Mouse (Mus musculus) forebrain, embryonic 13.5 days (tissue): ENCODE data around the gene Scml4. TPM values are rescaled to one million over a fixed set of nuclear protein-coding genes. Genes with fewer than 3 reads are reported as not detected.

Experiments
- ATAC-seq: fragments of 200-750 bp; cut with Nextera tagmentation; 2 replicates; pipeline ENCODE4 v1.8.0; 2017
- H3K27ac ChIP-seq: fragments of 300-500 bp; sonication (generic); 2 replicates; pipeline ENCODE4 v1.5.1; 2015; ENCODE audit warnings: inconsistent platforms, mild to moderate bottlenecking, moderate library complexity
- H3K27me3 ChIP-seq: fragments of 300-500 bp; sonication (generic); 2 replicates; pipeline ENCODE4 v1.6.1; 2015; ENCODE audit warnings: mild to moderate bottlenecking, inconsistent platforms
- H3K36me3 ChIP-seq: fragments of 300-500 bp; sonication (generic); 2 replicates; pipeline ENCODE4 v1.6.1; 2015; ENCODE audit warnings: mild to moderate bottlenecking, inconsistent platforms; ENCODE audit not compliant: poor library complexity, severe bottlenecking
- H3K4me1 ChIP-seq: fragments of 300-500 bp; sonication (generic); 2 replicates; pipeline ENCODE4 v1.6.1; 2015; ENCODE audit warnings: inconsistent platforms
- H3K4me2 ChIP-seq: fragments of 300-500 bp; sonication (generic); 2 replicates; pipeline ENCODE4 v1.6.1; 2015; ENCODE audit warnings: inconsistent platforms, mild to moderate bottlenecking, moderate library complexity
- H3K4me3 ChIP-seq: fragments of 300-500 bp; sonication (generic); 2 replicates; pipeline ENCODE4 v1.5.1; 2015; ENCODE audit warnings: mild to moderate bottlenecking, inconsistent platforms
- H3K9ac ChIP-seq: fragments of 300-500 bp; sonication (generic); 2 replicates; pipeline ENCODE4 v1.6.1; 2015; ENCODE audit warnings: mild to moderate bottlenecking, inconsistent platforms
- H3K9me3 ChIP-seq: fragments of 300-500 bp; sonication (generic); replicated peaks from 2 replicates; pipeline ENCODE4 v1.6.1; 2016; ENCODE audit warnings: inconsistent platforms
- WGBS: fragments of 180-500 bp; shearing (Covaris S2); methylation state at CpG from one replicate; pipeline ENCODE4 v1.1.7; 2015; 5-methylcytosine and 5-hydroxymethylcytosine counted together
- polyA plus RNA-seq: library from polyadenylated mRNA; unstranded; fragments of >200 nt; fragmentation: Nextera tagmentation; extraction: Ambion mirVana; gene quantifications from 2 replicates; pipeline ENCODE4 v1.2.1, GENCODE M21; 2015

Gene Scml4
- polyA plus RNA-seq, 1 experiment from 2014 or later: 5.2 TPM

DNA sequence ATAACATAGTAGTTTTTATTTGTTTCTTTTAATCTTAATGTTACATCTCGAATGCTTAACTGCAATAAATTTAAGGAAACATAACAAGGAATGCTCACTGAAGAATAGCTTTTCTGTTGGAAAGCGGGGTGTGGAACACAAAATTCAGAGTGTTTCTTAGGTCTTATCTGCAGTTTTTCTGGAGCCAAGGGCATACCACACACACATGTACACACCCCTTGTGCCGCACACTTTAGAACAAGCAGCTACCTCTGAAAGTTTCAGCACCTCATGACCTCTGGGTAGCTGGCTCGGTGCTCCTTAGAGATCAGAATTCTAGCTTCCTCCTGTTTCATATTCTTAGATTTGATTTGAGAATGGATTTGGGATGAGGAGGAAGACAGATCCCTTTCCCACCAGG is 2.6 kb downstream of the Scml4 start:
- Histone ChIP-seq H3K4me1 (peaks cover 70% of the 10 kb centered on the region), H3K27ac (no peak overlapping the region), H3K9me3 (no peaks in the 10 kb centered on the region), H3K4me3 (no peak overlapping the region), H3K9ac (no peak overlapping the region), H3K27me3 (peaks cover 37% of the 10 kb centered on the region), H3K36me3 (no peaks in the 10 kb centered on the region), H3K4me2 (peak overlapping the region; percentile 57; the same call in 1 of the 2 replicates)
- no peak for ATAC-seq
- WGBS: 83% methylated on average over 4 of the region's 4 CpGs

DNA sequence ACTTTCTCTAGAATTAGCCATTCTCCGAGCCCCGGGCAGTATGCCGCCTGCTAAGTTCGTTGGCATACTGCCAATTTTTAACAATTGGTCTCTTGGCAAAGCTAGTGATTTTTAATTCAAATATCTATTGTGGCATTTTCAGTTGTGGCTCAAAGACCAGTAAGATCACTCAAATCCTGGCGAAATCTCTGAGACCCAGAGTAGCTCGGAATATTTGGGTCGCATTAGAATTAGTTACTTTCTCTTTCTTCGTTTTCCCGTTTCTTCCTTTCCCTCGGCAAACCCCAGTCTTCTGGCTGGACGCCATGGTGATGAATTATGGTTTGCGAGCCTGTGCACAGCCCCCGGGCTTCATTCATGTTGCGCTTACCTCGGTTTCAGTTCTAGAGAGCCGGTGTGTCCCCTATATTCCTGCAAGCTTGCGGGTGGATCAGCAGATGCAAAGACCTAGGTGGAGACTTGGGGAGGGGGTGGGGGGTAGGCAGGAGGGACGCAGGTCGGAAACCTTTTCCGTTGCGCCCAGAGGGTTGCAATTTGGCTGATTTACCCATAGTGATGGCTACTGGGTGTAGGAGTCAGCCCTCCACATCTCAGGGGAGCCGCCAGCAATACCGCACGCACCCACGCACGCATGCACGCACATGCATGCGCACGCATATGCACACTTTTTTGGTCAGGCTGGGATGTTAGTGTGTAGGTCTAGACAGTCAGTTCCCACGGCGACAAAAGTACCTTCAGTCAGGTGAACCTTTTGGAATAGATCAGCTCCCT is 3.6 kb downstream of the Scml4 start:
- no peaks in the 10 kb centered on the region for H3K36me3 ChIP-seq
- peak overlapping the region; percentile 19 for H3K4me3 ChIP-seq
- H3K27ac ChIP-seq: no peak overlapping the region; the same call in 1 of the 2 replicates
- peak overlapping the region; percentile 57 for H3K4me2 ChIP-seq
- peaks cover 70% of the 10 kb centered on the region for H3K4me1 ChIP-seq
- no peaks in the 10 kb centered on the region for H3K9me3 ChIP-seq
- H3K9ac ChIP-seq: peak overlapping the region; percentile 43
- peaks cover 40% of the 10 kb centered on the region for H3K27me3 ChIP-seq
- WGBS: 34% methylated on average over 31 of the region's 31 CpGs
- 0 out of 2 replicates have a peak, but pooled peaks have one; percentile 8 for ATAC-seq

DNA sequence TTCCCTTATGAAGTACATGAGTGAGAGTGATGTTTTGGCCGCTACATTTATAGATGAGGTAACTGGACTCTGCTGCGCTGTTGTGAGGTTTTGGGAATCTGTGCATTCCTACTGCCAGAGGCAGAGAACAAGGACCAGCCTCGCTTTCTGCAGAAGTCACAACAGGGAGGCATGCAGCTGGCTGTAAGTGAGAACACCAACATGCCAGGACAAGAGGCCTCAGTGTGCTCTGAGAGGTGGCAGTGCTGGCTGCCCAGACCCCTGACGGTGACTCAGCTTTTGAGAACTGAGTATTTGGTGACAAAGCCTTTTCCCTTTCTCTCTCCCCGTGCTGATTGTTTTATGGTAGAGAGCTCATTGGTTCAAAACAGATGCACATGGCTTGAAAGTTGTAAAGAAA is 4.5 kb downstream of the Scml4 start:
- Histone ChIP-seq H3K4me3 (no peak overlapping the region), H3K4me2 (peak overlapping the region; percentile 57), H3K27me3 (peaks cover 45% of the 10 kb centered on the region), H3K9ac (0 out of 2 replicates have a peak overlapping the region, but pooled peaks have one; percentile 43), H3K27ac (peak overlapping the region; percentile 51), H3K4me1 (peaks cover 65% of the 10 kb centered on the region), H3K36me3 (no peaks in the 10 kb centered on the region), H3K9me3 (no peaks in the 10 kb centered on the region)
- 33% methylated on average over 5 of the region's 5 CpGs for WGBS
- no peak for ATAC-seq

DNA sequence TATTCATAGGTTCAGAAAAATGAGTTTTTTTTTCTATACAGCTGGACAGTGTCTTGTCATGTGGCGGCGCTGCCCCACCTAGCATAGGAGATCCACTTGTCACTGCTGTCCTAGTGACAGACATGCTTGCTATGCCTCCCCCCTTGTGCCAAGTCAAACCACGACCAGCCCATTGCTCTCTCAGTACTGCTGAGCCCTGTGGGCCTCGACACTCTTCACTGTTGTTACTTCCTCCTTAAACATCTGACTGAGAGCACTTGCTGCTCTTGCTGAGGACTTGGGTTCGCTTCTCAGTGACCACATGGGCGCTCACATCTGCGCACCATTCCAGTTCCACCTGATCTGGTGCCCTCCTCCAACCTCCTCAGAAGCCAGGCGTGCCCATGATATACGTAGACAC is 8.2 kb downstream of the Scml4 start:
- H3K4me3 ChIP-seq: no peak overlapping the region
- no peak overlapping the region for H3K4me2 ChIP-seq
- H3K4me1 ChIP-seq: peaks cover 56% of the 10 kb centered on the region
- peaks cover 32% of the 10 kb centered on the region for H3K27me3 ChIP-seq
- H3K36me3 ChIP-seq: no peaks in the 10 kb centered on the region
- no peak overlapping the region for H3K9ac ChIP-seq
- H3K9me3 ChIP-seq: no peaks in the 10 kb centered on the region
- H3K27ac ChIP-seq: no peak overlapping the region
- ATAC-seq: no peak
- 91% methylated on average over 9 of the region's 9 CpGs for WGBS

DNA sequence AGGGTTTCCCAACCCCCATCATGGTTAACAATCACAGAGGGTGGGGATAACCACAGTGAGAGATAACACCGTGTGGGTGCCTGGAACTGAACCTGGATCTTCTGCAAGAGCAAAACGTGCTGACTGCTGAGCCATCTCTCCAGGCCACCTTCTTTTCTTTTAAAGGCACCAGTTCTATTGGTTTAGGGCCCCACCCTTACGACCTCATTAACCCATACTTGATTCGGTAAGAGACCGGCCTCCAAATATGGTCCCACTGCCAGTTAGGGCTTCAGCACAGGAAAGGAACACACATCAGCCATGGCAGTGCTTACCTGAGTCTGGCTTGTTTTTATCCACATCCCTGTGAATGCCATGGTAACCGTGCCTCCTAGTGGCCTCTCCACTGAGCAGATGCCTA is 9.3 kb downstream of the Scml4 start:
- Histone ChIP-seq H3K36me3 (no peaks in the 10 kb centered on the region), H3K4me1 (peaks cover 47% of the 10 kb centered on the region), H3K4me3 (no peak overlapping the region), H3K27ac (no peak overlapping the region), H3K9me3 (no peaks in the 10 kb centered on the region), H3K27me3 (peaks cover 31% of the 10 kb centered on the region), H3K4me2 (no peak overlapping the region), H3K9ac (no peak overlapping the region)
- ATAC-seq: no peak
- 81% methylated on average over 6 of the region's 6 CpGs for WGBS

DNA sequence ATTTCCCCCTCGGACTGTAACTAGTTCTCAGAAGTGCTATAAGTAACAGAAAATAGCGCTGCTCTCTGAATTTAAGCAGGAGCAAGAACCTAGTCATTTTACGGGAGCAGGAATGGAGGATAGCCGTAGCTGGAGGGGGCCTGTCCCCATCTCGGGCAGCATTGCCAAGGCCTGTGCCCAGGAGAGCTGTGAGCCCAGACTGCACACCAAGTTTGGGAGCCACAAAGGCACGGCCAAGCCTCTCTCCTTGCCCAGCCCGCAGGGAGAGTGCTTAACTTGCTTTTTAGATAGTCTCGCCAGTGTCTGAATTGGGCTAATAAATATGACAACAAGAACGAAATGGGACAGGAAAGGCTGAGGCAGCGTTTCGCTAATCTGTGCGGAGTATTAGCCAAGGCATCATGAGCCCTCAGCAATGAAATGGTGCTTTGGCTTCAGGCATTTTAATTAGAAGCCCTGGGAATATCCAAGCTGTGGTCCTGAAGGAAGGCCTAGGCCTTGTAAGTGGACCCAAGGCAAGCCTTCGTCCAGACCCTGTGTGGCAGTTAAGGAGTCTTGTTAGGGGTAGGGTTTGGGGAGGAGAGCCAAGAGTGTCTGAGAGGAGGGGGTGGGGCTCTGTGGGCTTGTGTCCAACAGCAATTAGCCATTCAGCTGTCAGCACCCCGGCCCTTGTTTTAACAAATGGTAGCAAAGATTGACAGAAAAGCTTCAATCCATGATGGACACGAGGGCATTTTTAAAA is 12.3 kb downstream of the Scml4 start:
- 0 out of 2 replicates have a peak overlapping the region, but pooled peaks have one; percentile 8 for H3K4me2 ChIP-seq
- 34% methylated on average over 15 of the region's 15 CpGs for whole genome bisulfite sequencing
- H3K9me3 ChIP-seq: no peaks in the 10 kb centered on the region
- H3K27ac ChIP-seq: peak overlapping the region; percentile 91
- no peak overlapping the region for H3K9ac ChIP-seq
- peaks cover 10% of the 10 kb centered on the region for H3K27me3 ChIP-seq
- no peak overlapping the region for H3K4me3 ChIP-seq
- peaks cover 26% of the 10 kb centered on the region for H3K4me1 ChIP-seq
- peak; percentile 95 for ATAC-seq
- H3K36me3 ChIP-seq: no peaks in the 10 kb centered on the region

DNA sequence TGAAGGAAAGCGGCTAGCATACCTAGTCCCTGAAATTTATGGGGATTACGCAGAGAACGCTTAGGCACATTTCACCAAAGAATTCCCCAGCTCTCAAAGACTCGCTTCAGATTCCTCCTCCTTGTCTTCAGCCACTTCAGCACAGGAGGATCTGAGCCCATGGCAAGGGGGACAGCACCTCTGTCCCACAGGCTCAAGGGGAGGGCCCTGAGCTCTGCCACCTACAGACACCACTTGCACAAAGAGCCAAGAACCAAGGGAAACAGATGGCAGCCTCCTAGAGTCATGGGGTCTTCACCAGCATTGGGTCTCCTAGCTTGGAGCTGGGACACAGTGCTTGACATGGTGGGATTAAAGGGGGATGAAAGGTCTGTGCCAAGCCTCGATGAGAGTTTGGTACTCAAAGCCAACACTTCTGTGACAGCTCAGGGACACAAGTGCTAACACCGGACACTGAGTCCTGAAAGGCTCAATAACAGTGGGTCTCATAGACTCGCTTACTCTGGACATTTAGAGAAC is 13.0 kb downstream of the Scml4 start:
- no peak overlapping the region for H3K9ac ChIP-seq
- ATAC-seq: peak; percentile 46
- peak overlapping the region; percentile 91 for H3K27ac ChIP-seq
- no peaks in the 10 kb centered on the region for H3K9me3 ChIP-seq
- H3K4me1 ChIP-seq: peaks cover 25% of the 10 kb centered on the region
- 0 out of 2 replicates have a peak overlapping the region, but pooled peaks have one; percentile 8 for H3K4me2 ChIP-seq
- peaks cover 8% of the 10 kb centered on the region; the same call in 1 of the 2 replicates for H3K27me3 ChIP-seq
- H3K4me3 ChIP-seq: no peak overlapping the region
- WGBS: 41% methylated on average over 7 of the region's 7 CpGs
- no peaks in the 10 kb centered on the region for H3K36me3 ChIP-seq

DNA sequence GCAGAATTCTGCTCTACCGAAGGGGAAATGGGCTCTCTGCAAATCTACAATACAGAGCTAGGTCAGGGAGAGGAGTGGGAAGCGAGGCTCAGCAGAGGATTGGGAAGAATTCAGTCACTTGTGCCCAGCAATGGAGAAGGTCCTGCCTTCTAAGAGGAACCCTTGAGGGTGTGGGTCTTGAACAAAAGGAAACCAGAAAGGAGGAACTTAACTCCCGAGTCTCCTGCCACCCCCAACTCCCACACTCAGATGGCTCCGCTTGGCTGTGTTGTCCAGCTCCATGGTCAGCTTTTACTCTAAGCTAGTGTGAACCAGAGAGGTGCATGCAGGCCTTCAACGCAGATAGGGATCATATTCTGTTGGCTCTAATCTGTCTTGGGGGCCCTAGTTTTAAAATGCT is 16.0 kb downstream of the Scml4 start:
- no peak overlapping the region for H3K27ac ChIP-seq
- ATAC-seq: no peak
- H3K4me3 ChIP-seq: no peak overlapping the region
- H3K9me3 ChIP-seq: no peaks in the 10 kb centered on the region
- peaks cover 24% of the 10 kb centered on the region for H3K4me1 ChIP-seq
- no peak overlapping the region for H3K4me2 ChIP-seq
- H3K9ac ChIP-seq: no peak overlapping the region
- no peaks in the 10 kb centered on the region for H3K27me3 ChIP-seq
- no peaks in the 10 kb centered on the region for H3K36me3 ChIP-seq
- 79% methylated on average over 5 of the region's 5 CpGs for WGBS

DNA sequence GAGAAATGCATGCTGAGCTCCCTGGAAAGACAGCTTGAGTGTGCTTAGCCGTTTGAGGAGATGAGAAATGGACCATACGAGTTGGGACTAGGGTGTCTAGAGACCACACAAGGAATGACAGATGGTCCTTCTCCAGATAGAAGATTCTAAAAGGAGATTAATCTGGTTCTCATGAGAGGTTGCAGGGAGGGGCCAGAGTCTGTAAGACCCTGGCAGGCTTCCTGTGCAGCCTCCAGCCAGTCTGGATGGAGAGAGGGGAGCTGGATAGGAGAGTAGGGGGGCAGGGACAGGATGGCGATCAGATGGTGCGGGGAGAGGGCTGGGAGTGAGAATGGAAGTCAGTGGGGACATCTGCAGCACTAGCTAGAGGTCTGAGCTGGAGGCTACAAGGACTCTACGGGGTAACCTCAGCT is 19.1 kb downstream of the Scml4 start:
- Histone ChIP-seq H3K27me3 (no peaks in the 10 kb centered on the region), H3K9me3 (no peaks in the 10 kb centered on the region), H3K4me3 (no peak overlapping the region), H3K36me3 (no peaks in the 10 kb centered on the region), H3K4me1 (no peaks in the 10 kb centered on the region), H3K27ac (no peak overlapping the region), H3K9ac (no peak overlapping the region), H3K4me2 (no peak overlapping the region)
- no peak for ATAC-seq
- WGBS: 86% methylated on average over 5 of the region's 5 CpGs

DNA sequence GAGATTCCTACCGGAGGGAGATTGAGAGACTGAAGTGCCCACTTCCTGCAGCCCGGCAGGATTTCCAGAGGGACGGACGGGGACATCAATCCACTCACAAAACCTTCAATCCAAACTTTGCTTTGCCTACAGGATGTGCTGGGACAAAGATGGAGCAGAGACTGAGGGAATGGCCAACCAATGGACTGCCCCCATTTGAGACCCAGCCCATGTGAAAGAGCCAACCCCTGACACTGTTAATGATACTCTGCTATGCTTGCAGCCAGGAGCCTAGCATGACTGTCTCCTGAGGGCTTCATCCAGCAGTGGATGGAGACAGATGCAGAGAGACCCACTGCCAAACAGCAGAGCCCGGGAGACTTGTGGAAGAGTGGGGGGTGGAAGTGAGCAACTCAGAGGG is 19.5 kb downstream of the Scml4 start:
- Histone ChIP-seq H3K27ac (no peak overlapping the region), H3K9ac (no peak overlapping the region), H3K4me3 (no peak overlapping the region), H3K4me2 (no peak overlapping the region), H3K4me1 (no peaks in the 10 kb centered on the region), H3K27me3 (no peaks in the 10 kb centered on the region), H3K9me3 (no peaks in the 10 kb centered on the region), H3K36me3 (no peaks in the 10 kb centered on the region)
- 93% methylated on average over 5 of the region's 5 CpGs for WGBS
- ATAC-seq: no peak

DNA sequence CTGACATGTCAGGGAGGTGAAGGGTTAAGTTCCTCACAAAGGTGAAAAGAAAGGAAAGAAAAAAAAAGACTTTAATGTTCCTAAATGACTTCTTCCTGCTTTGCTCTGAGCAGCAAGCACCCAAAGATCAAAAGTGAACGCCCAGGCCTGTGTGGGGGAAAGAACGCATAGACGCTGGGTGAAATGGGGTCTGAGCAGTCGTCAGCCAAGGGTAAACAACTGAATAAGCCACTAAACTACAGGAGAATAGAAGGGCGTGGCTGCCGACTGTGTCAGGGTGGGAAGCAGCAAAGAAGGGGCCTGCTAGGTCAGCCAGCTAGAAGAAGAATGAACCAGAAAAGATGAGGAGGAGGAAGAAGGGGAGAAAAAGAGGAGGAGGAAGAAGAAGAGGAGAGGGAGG is 26.9 kb downstream of the Scml4 start:
- H3K9me3 ChIP-seq: no peaks in the 10 kb centered on the region
- no peaks in the 10 kb centered on the region for H3K36me3 ChIP-seq
- no peak overlapping the region for H3K4me2 ChIP-seq
- no peaks in the 10 kb centered on the region for H3K27me3 ChIP-seq
- H3K4me3 ChIP-seq: no peak overlapping the region
- H3K27ac ChIP-seq: no peak overlapping the region
- peaks cover 7% of the 10 kb centered on the region; the same call in 1 of the 2 replicates for H3K4me1 ChIP-seq
- no peak overlapping the region for H3K9ac ChIP-seq
- 8% methylated on average over 6 of the region's 6 CpGs for WGBS
- ATAC-seq: no peak

DNA sequence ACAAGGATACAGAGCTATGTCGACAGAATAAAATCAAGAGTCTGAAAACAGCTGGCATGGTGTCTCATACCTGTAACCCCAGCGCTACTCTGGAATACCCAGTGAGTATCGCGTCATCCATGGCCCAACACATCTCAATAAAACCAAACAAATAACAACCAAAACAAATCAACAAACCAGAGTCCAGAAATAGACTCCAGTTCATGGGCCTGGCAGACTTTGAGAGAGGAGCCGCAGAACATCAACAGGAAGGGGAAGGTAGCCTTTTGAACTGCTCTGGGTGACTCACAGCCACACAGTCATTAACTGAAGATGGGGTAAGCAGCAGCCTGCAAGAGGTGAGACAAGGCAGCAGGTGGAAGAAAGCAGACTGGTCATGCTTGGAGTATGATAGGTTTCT is 28.1 kb downstream of the Scml4 start:
- H3K27ac ChIP-seq: no peak overlapping the region
- H3K4me3 ChIP-seq: no peak overlapping the region
- H3K9ac ChIP-seq: no peak overlapping the region
- no peaks in the 10 kb centered on the region for H3K36me3 ChIP-seq
- H3K9me3 ChIP-seq: no peaks in the 10 kb centered on the region
- 91% methylated on average over 5 of the region's 5 CpGs for WGBS
- H3K4me2 ChIP-seq: no peak overlapping the region
- H3K4me1 ChIP-seq: peaks cover 7% of the 10 kb centered on the region; the same call in 1 of the 2 replicates
- H3K27me3 ChIP-seq: no peaks in the 10 kb centered on the region
- no peak for ATAC-seq
